Mouse (Mus musculus): ENCODE data around the gene Pdzrn3.

Pdzrn3 gene

GRCm38 (mm10) chr6:101377167-101377934 lies at the start of gene Pdzrn3:
Pdzrn3 (minus strand) TSS chr6:101377897.
- peak; percentile 89 for DNase-seq (ENCODE audit: low spot score)

GRCm38 (mm10) chr6:101427296-101427695 lies 49.6 kb upstream of the Pdzrn3 start:
- no peak for DNase-seq (ENCODE audit: low spot score)

GRCm38 (mm10) chr6:101426301-101426700 lies 48.6 kb upstream of the Pdzrn3 start:
- no peak for DNase-seq (ENCODE audit: low spot score)

GRCm38 (mm10) chr6:101422084-101422954 lies 44.6 kb upstream of the Pdzrn3 start:
- no peak for DNase-seq (ENCODE audit: low spot score)

- DNase-seq (ENCODE audit: low spot score) = no peak
These were observed 40.5 kb upstream of the Pdzrn3 start for GRCm38 (mm10) chr6:101418213-101418612.

GRCm38 (mm10) chr6:101411701-101412100 lies 34.0 kb upstream of the Pdzrn3 start:
- DNase-seq (ENCODE audit: low spot score) = peak; percentile 23

- DNase-seq (ENCODE audit: low spot score) = peak; percentile 84
These were observed 33.4 kb upstream of the Pdzrn3 start for GRCm38 (mm10) chr6:101411064-101411463.

GRCm38 (mm10) chr6:101396711-101397110 lies 19.0 kb upstream of the Pdzrn3 start:
- no peak for DNase-seq (ENCODE audit: low spot score)

- no peak for DNase-seq (ENCODE audit: low spot score)
These were observed 18.2 kb upstream of the Pdzrn3 start for GRCm38 (mm10) chr6:101395908-101396307.

- DNase-seq (ENCODE audit: low spot score) = no peak
These were observed 15.1 kb upstream of the Pdzrn3 start for GRCm38 (mm10) chr6:101392801-101393117.

- no peak for DNase-seq (ENCODE audit: low spot score)
These were observed 14.6 kb upstream of the Pdzrn3 start for GRCm38 (mm10) chr6:101392107-101392800.

GRCm38 (mm10) chr6:101385490-101385889 lies 7.8 kb upstream of the Pdzrn3 start:
- no peak for DNase-seq (ENCODE audit: low spot score)

- no peak for DNase-seq (ENCODE audit: low spot score)
These were observed 7.3 kb upstream of the Pdzrn3 start for GRCm38 (mm10) chr6:101384958-101385357.

- DNase-seq (ENCODE audit: low spot score) = no peak
These were observed 6.8 kb upstream of the Pdzrn3 start for GRCm38 (mm10) chr6:101384476-101384875.

GRCm38 (mm10) chr6:101382891-101383290 lies 5.2 kb upstream of the Pdzrn3 start:
- no peak for DNase-seq (ENCODE audit: low spot score)

- no peak for DNase-seq (ENCODE audit: low spot score)
These were observed 1.8 kb upstream of the Pdzrn3 start for GRCm38 (mm10) chr6:101379546-101379945.

- DNase-seq (ENCODE audit: low spot score) = peak; percentile 95
These were observed 375 bp upstream of the Pdzrn3 start for GRCm38 (mm10) chr6:101377935-101378609.

- DNase-seq (ENCODE audit: low spot score) = no peak
These were observed 1.1 kb downstream of the Pdzrn3 start for GRCm38 (mm10) chr6:101376511-101377166.

- no peak for DNase-seq (ENCODE audit: low spot score)
These were observed 1.6 kb downstream of the Pdzrn3 start for GRCm38 (mm10) chr6:101376049-101376448.

- peak; percentile 83 for DNase-seq (ENCODE audit: low spot score)
These were observed 3.0 kb downstream of the Pdzrn3 start for GRCm38 (mm10) chr6:101374721-101375120.

GRCm38 (mm10) chr6:101374186-101374585 lies 3.5 kb downstream of the Pdzrn3 start:
- no peak for DNase-seq (ENCODE audit: low spot score)

All from embryo, embryonic 10 days (tissue).